Mouse (Mus musculus) cerebellum, postnatal 25 days (tissue): ENCODE results near the gene Gm11549.

Experiments
- DNase-seq, 2 experiments: peaks; one replicate each; pipeline ENCODE4 v3.0.0; 2021; ENCODE audit warnings: mixed read lengths in 2 of 2

The Gm11549 gene

GRCm38 (mm10) chr3:36505809-36506735, 15.5 kb downstream of the Gm11549 start:
- DNase-seq, result no peak

- no peak for DNase-seq
These were observed 16.3 kb downstream of the Gm11549 start for GRCm38 (mm10) chr3:36505306-36505705.

DNA sequence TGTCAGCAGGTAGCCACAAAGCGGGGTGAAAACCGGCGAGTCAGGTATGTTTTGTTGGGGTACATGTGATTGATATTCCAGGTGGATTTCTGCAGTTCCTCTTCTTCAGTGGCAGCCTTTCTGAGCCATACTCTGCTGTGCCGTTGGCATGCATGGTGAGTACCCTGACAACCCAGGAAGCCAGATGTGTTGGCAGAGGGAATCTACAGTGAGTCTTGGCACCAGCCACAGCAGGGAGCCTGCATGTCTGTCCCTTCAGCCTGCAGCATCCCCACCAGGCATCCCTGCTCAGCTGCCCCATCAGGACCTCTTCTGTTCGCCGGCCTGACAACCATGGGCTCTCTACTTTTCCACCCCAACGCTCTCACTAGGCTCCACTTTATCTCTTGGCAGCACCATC, 20.1 kb downstream of the Gm11549 start:
- DNase-seq, result no peak

- DNase-seq, result no peak
These were observed 20.6 kb downstream of the Gm11549 start for GRCm38 (mm10) chr3:36500976-36501375.

GRCm38 (mm10) chr3:36499418-36499817, 22.2 kb downstream of the Gm11549 start:
- no peak for DNase-seq

GRCm38 (mm10) chr3:36498224-36498623, 23.4 kb downstream of the Gm11549 start:
- DNase-seq, result no peak

DNA sequence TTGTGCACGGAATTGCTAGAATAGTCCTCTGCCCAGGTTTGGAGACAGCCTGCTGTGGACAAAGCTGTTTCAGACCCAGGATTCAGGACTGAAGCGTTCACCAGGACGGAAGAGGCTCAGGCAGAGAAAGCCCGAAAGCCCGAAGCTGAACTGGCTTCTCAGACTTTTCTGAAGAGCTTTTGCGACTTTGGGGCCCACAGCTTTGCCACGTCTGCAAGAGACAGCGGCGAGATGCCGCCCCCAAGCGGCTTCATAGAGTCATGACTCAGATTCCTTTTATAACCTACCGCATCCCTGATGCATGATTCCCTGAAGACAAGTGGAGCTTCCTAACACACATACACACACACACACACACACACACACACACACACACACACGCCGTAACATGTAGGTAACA, 24.9 kb downstream of the Gm11549 start:
- DNase-seq, result peak; percentile 68 to 82

GRCm38 (mm10) chr3:36496273-36496672, 25.3 kb downstream of the Gm11549 start:
- no peak for DNase-seq

- peak; percentile 90 to 94 for DNase-seq
These were observed 26.2 kb downstream of the Gm11549 start for GRCm38 (mm10) chr3:36495436-36495835.

GRCm38 (mm10) chr3:36494613-36495012, 27.0 kb downstream of the Gm11549 start:
- no peak for DNase-seq

DNA sequence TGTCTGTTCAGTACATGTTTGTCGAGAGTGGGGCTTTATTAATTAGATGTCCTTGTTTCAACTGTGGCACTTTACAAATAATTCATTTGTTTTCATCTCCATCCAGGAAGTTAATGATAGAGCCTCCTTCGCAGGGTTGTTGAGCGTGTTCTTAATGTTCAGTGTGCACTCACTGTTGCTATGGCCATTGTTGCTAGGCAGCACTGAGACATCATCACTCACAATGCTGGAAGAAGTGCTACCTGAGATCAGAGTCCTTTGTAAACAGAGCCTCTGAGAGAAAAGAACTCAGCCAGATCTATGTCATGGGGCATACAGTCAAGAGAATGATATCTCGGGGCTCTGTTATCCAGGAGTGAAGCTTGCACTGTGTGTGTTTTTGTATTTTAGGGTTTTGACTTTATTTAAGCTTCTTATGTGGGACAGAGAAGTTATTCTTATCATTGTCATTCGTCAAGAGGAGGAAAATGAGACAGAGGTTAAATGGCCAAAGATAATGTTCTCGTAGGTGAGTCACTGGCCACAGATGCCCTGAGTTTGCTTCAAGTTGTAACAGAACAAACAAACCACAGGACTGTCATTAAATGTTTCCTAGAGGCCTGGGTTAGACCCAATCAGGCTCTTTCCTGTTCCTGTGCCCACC, 27.9 kb downstream of the Gm11549 start:
- no peak for DNase-seq

DNA sequence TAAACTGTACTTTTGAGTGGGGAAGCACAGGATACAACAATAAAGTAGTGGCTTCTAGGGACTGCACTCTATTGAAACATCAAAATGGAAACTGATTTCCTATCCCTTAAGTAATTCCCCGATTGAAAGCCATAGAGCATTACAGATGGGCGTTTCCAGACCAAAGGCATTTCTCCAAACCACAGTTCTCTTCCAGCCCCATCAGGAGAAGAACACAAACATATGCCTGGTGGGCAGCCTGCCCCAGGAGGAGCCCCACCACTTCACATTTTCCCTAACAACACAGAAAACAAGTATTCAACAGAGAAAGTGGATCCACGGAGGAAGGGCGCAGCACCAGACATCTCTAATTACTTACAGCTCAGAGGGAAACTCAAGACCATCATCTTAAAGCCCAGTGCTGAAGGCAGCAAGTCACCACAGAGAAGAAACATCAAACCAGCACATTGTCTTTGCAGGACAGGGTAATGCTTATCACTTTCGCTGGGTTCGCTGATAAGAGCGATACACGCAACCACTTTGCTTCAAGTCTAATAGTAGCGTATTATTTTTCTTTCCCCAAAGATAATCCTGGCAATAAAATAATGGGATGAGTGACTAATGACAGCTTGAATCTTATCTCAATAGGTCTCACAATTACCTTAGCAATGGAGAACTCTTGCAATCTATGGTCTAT, 28.8 kb downstream of the Gm11549 start:
- no peak for DNase-seq

DNA sequence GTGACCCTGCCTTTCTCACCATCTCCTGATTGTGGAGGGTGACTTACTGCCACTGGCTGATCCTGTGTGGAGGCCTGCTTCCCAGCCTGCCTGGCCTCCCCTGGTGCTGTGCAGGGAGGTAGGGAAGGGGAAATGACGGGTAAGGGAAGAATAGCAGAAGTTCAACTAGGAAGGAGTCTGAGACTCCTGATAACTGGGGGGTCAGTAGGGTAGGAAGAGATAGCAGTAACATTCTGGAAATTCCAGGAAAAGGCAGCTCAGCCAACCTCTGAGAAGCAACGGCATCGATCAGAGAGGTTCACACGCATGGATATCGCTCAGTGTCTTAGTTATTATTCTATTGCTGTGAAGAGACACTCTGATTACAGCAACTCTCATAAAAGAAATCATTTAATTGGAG, 30.1 kb downstream of the Gm11549 start:
- no peak for DNase-seq

DNA sequence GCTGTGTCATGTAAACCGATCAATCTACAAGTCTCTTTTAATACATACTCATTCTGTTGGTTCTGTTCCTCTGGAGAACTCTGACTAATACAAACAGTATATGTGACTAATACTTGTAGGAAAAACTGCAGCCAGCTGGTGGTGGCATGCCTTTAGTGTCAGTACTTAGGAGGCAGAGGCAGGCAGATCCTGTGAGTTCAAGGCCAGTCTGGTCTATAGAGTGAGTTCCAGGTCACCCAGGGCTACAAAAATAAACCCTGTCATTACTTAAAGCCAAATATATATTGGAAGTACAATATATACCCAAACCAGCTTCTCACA, 32.1 kb downstream of the Gm11549 start:
- no peak for DNase-seq

DNA sequence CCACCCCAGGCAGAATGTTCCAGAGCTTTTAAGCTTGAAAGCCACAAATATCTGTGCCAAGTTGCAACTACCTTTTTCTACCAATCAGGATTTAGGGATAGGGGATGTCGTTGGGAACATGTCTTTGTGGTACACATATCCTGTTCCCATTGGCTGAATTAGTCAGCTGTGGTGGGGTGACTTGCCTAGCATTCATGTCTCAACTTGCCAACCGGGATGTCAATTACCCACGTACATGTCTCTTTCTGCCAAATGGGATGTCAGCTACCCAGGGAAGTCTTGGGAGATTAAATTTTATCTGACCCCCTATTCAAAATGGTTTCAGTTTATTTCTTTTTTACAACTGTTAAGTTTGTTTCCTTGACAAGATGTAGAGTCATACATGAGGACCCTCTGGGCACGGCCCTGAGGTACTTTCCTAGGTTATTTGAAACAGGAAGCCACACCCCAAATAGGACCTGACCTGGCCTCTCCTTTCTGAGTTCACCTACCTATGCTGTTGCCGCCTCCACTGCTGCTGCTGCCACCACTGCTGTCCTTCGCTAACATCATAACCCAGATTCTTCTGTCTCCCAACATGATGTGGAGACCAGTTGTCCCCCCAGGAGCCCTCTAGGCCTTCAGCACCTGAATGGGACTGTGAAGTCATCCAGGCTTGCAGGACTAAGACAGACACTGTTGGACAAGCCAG, 32.6 kb downstream of the Gm11549 start:
- no peak for DNase-seq

GRCm38 (mm10) chr3:36488367-36488766, 33.2 kb downstream of the Gm11549 start:
- DNase-seq, result peak; percentile 45 to 67

GRCm38 (mm10) chr3:36486881-36487280, 34.7 kb downstream of the Gm11549 start:
- no peak for DNase-seq

DNA sequence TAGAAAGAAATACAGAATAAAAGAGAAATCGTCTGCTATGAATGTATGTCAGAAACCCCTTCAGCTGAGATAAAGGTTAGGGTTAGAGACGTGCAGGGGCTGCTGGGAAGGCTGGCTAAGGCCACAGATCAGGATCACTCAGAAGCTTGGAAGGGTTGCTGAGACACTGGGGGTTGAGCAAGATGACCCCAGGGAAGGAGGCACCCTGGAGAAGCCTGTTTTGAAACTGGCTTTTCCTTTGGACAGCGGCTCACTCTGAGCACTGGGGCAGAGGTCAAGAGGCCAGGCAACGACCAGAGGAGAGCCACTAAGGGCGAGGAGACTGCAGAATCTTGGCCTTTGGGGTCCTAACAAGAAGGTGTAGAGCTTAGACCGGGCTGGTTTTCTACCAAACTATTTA, 35.4 kb downstream of the Gm11549 start:
- DNase-seq, result no peak

GRCm38 (mm10) chr3:36484292-36484691, 37.3 kb downstream of the Gm11549 start:
- DNase-seq, result no peak

GRCm38 (mm10) chr3:36482940-36483339, 38.7 kb downstream of the Gm11549 start:
- DNase-seq, result no peak

DNA sequence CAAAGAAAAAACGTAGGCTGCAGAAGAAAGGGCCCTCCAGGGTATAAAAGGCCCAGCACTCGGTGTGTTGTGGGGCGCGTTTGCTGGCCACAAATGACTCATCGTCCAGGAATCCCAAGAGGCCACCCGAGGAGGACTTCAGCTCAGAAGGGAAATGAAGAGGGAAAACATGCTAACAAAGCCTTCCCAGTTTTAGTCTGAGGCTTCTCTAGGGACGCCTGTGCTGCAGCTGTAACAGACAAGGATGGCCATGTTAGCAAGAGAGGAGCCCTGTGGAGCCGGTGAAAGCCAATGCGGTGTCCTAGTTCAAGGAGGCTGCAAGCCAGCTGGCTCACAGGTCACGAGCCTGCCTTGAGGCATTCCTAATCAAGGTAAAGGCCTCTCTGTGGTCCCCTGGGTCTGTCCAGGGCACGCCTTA, 39.8 kb downstream of the Gm11549 start:
- peak; percentile 58 to 66 for DNase-seq

- DNase-seq, result no peak
These were observed 41.1 kb downstream of the Gm11549 start for GRCm38 (mm10) chr3:36480486-36480885.

DNA sequence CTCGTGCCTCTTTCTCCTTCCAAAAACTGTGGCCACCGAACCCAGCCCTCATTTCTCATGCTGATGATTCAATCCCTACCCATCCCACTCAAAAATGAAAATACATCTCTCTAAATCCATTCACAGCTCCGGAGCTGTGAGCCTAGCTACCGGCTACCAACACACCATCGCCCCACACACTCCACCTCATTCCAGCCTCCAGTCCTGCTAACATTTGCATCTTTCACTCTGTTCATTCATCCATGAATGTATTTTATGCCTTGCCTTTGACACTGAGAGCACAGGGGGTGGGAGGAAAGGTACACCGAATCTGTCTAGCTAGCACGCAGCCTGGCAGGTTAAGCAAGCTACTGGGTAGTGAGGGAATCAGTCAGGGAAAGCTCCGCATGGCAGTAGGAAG, 42.8 kb downstream of the Gm11549 start:
- DNase-seq, result no peak
